Mouse (Mus musculus) C2C12 (cell line): ENCODE results near the gene Il1a. TPM values are rescaled to one million over a fixed set of nuclear protein-coding genes. Genes with fewer than 3 reads are reported as not detected.

Source experiments
- H3K27me3 ChIP-seq: one replicate; pipeline ENCODE4 v1.6.1; 2011; ENCODE audit not compliant: control insufficient read depth, insufficient read depth, insufficient read length
- H3K36me3 ChIP-seq: one replicate; pipeline ENCODE4 v1.6.1; 2011; ENCODE audit not compliant: control insufficient read depth, insufficient read depth
- H3K4me3 ChIP-seq: one replicate; pipeline ENCODE4 v1.5.1; 2011; ENCODE audit warnings: mild to moderate bottlenecking, control low read depth; ENCODE audit not compliant: poor library complexity, insufficient read depth, severe bottlenecking
- H3K79me2 ChIP-seq: one replicate; pipeline ENCODE4 v1.6.1; 2011; ENCODE audit not compliant: control insufficient read depth, insufficient read depth
- H3K79me3 ChIP-seq: one replicate; pipeline ENCODE4 v1.6.1; 2011; ENCODE audit warnings: low read depth, control low read depth
- H3ac ChIP-seq: one replicate; pipeline ENCODE3; 2011; ENCODE audit warnings: low read depth; ENCODE audit not compliant: control insufficient read depth, insufficient read length
- CEBPB ChIP-seq: IDR thresholded peaks from one replicate; pipeline ENCODE4 v1.6.1; 2011; ENCODE audit warnings: low read depth, mild to moderate bottlenecking, control low read depth, moderate library complexity
- CTCF ChIP-seq: IDR thresholded peaks from one replicate; pipeline ENCODE4 v1.5.1; 2011; ENCODE audit not compliant: control insufficient read depth, insufficient read depth, insufficient read length
- FOSL1 ChIP-seq: IDR thresholded peaks from one replicate; pipeline ENCODE4 v1.8.0; 2011; ENCODE audit warnings: mild to moderate bottlenecking, low read length; ENCODE audit not compliant: poor library complexity, insufficient read depth, severe bottlenecking
- MAX ChIP-seq: IDR thresholded peaks from one replicate; pipeline ENCODE4 v1.6.1; 2011; ENCODE audit warnings: mild to moderate bottlenecking, control low read depth
- MYOD1 ChIP-seq: IDR thresholded peaks from one replicate; pipeline ENCODE4 v1.6.1; 2011; ENCODE audit warnings: low read depth; ENCODE audit not compliant: control insufficient read depth, insufficient read length
- MYOG ChIP-seq: IDR thresholded peaks from one replicate; pipeline ENCODE4 v1.6.1; 2011; ENCODE audit not compliant: control insufficient read depth, insufficient read length; ENCODE audit errors: extremely low read depth
- USF1 ChIP-seq: IDR thresholded peaks from one replicate; pipeline ENCODE4 v1.6.1; 2011; ENCODE audit warnings: low read depth, mild to moderate bottlenecking, control low read depth, moderate library complexity
- polyA plus RNA-seq: library from polyadenylated mRNA; unstranded; fragments of >200 nt; fragmentation: generic; extraction: Trizol; gene quantifications from one replicate; pipeline ENCODE4 v1.2.1, GENCODE M21; 2012; ENCODE audit warnings: missing spikeins

Gene Il1a
- polyA plus RNA-seq, 1 experiment, result not detected

GRCm38 (mm10) chr2:129254076-129254475, 55.7 kb downstream of the Il1a start:
- H3K4me3 ChIP-seq, result no peak overlapping the region
- no peaks in the 10 kb centered on the region for H3K79me2 ChIP-seq
- no peaks in the 10 kb centered on the region for H3K27me3 ChIP-seq
- no peaks in the 10 kb centered on the region for H3K79me3 ChIP-seq
- H3K36me3 ChIP-seq, result no peaks in the 10 kb centered on the region
- no peak for TF ChIP-seq MAX
- TF ChIP-seq FOSL1, result no peak
- TF ChIP-seq CTCF, result no peak
- TF ChIP-seq MYOG, result no peak
- TF ChIP-seq MYOD1, result no peak
- no peak overlapping the region for H3ac ChIP-seq

GRCm38 (mm10) chr2:129253631-129253970, 56.2 kb downstream of the Il1a start:
- no peaks in the 10 kb centered on the region for H3K79me2 ChIP-seq
- H3K4me3 ChIP-seq, result no peak overlapping the region
- no peaks in the 10 kb centered on the region for H3K27me3 ChIP-seq
- no peaks in the 10 kb centered on the region for H3K79me3 ChIP-seq
- H3ac ChIP-seq, result no peak overlapping the region
- TF ChIP-seq MYOG, result no peak
- no peaks in the 10 kb centered on the region for H3K36me3 ChIP-seq

DNA sequence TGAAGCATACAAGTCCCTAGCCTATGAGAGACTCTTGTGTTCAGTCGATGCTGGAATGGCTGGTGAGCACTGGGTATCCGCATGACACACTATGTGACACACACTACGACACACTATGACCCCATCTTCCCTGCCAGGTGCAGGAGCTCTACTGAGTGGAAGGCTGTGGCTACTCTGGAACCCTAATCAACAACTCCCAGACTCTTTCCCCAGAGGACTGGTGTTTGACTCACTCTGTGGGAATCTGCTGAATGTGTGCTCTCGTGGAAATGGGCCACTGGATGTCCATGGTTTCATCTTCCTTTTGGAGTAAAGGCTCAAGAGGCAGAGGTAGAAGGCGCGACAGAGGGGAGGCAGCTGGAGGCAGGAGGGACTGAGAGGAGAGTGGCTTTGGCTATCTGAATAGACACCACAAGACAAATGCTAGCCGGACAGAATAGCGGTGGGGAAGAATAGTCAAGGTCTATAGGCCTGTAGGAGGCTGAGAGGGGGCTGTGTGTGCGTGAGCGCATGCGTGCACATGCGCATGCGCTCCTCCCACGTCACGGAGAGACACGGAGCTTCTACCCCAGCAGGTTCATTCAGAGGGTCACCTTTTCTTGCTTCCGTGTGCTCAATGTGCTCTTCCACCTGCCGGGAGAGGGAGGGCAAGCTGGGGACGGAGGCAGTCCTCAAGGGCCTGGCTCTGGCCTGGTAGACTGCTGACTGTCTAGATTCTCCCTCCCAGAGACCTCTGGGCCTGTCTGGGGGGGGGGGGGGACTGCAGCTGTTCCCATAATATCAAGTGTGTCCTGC, 56.7 kb downstream of the Il1a start:
- Histone ChIP-seq H3K27me3 (no peaks in the 10 kb centered on the region), H3ac (no peak overlapping the region), H3K36me3 (no peaks in the 10 kb centered on the region), H3K79me3 (no peaks in the 10 kb centered on the region), H3K79me2 (no peaks in the 10 kb centered on the region), H3K4me3 (no peak overlapping the region)
- no peak for TF ChIP-seq MAX
- no peak for TF ChIP-seq USF1
- TF ChIP-seq MYOG, result no peak
- no peak for TF ChIP-seq MYOD1
- no peak for TF ChIP-seq FOSL1
- TF ChIP-seq CEBPB, result no peak
- TF ChIP-seq CTCF, result no peak

Other genes with a start within 250 kb of the Il1a start
- gene Ttl, start 244.0 kb downstream of the Il1a start, polyA plus RNA-seq, result 10.7 TPM
- 19.1 TPM for gene Polr1b, start 209.0 kb downstream of the Il1a start, polyA plus RNA-seq
- 27.1 TPM for gene Chchd5, start 180.3 kb downstream of the Il1a start, polyA plus RNA-seq
- 57.4 TPM for gene Slc20a1, start 111.2 kb downstream of the Il1a start, polyA plus RNA-seq
- gene Ckap2l, start 12.8 kb downstream of the Il1a start, polyA plus RNA-seq, result 17.9 TPM
- gene Il1b, start 61.2 kb upstream of the Il1a start, polyA plus RNA-seq, result not detected
- not detected for gene F830045P16Rik, start 226.6 kb upstream of the Il1a start, polyA plus RNA-seq